Mouse (Mus musculus): ENCODE results near the gene Mlh3. TPM values are rescaled to one million over a fixed set of nuclear protein-coding genes. Genes with fewer than 3 reads are reported as not detected.

Gene Mlh3
- polyA plus RNA-seq, 1 experiment from 2014 or later: 6.7 TPM

DNA sequence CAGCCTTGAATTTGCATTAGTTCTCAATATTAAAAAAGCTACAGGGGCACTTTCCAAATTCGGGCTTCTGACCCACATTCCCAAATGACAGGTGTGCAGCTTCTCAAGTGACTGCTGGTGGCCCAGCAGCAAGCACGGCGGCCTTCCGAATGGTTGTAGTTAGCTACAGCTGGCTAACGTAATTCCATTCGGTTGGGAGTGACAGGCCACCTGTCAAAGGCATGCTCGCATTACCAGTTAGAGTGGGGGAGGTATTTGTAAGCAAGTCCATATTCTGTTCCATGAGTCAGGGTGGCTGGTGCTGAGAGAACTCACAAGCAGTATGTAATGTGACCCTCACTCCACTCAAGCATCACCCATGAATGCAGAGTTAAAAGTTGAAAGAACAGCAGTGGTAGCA, 43.2 kb downstream of the Mlh3 start:
- H3K27ac ChIP-seq (ENCODE audit: low read depth, low read length): no peak overlapping the region
- peaks cover 27% of the 10 kb centered on the region for H3K36me3 ChIP-seq (ENCODE audit: control insufficient read depth, insufficient read depth, low read length)
- H3K27me3 ChIP-seq (ENCODE audit: control insufficient read depth, insufficient read depth, low read length): no peaks in the 10 kb centered on the region
- H3K4me1 ChIP-seq (ENCODE audit: control insufficient read depth, insufficient read depth, low read length): peaks cover 7% of the 10 kb centered on the region
- H3K9me3 ChIP-seq (replicated peaks; ENCODE audit: control insufficient read depth, low read length): no peaks in the 10 kb centered on the region
- 61% methylated on average over 7 of the region's 7 CpGs for WGBS (ENCODE audit: insufficient replicate concordance)
- no peak overlapping the region for H3K4me3 ChIP-seq (ENCODE audit: low read depth, low read length)
- no peak for ATAC-seq (replicated peaks; ENCODE audit: insufficient number of reproducible peaks, low FRiP score, low TSS enrichment)
- H3K4me2 ChIP-seq: no peak overlapping the region
- no peak overlapping the region for H3K9ac ChIP-seq (ENCODE audit: low read depth, low read length)

DNA sequence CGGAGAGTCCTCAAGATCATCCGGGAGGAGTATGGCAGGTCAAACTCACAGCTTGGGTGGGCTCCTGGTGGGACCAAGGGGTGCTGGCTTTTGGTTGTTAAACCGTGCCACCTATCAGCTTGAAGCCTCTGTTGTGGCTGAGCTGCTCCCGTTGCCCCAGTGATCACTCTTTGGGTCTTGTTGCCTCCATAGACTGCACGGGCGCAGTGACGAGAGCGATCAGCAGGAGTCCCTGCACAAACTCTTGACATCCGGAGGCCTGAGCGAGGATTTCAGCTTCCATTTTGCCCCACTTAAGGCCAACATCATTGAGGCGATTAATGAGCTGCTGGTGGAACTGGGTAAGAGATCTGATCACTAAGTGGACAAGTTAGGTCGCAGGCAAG, 50.5 kb downstream of the Mlh3 start:
- no peaks in the 10 kb centered on the region for H3K27me3 ChIP-seq (ENCODE audit: control insufficient read depth, insufficient read depth, low read length)
- ATAC-seq (replicated peaks; ENCODE audit: insufficient number of reproducible peaks, low FRiP score, low TSS enrichment): no peak
- H3K27ac ChIP-seq (ENCODE audit: low read depth, low read length): peak overlapping the region; percentile 32; the same call in 1 of the 2 replicates
- H3K9me3 ChIP-seq (replicated peaks; ENCODE audit: control insufficient read depth, low read length): no peaks in the 10 kb centered on the region
- H3K4me1 ChIP-seq (ENCODE audit: control insufficient read depth, insufficient read depth, low read length): peaks cover 4% of the 10 kb centered on the region; the same call in 1 of the 2 replicates
- peak overlapping the region; percentile 83 for H3K4me2 ChIP-seq
- peak overlapping the region; percentile 93 for H3K4me3 ChIP-seq (ENCODE audit: low read depth, low read length)
- peak overlapping the region; percentile 81 for H3K9ac ChIP-seq (ENCODE audit: low read depth, low read length)
- WGBS (ENCODE audit: insufficient replicate concordance): 3% methylated on average over 12 of the region's 12 CpGs
- H3K36me3 ChIP-seq (ENCODE audit: control insufficient read depth, insufficient read depth, low read length): peaks cover 16% of the 10 kb centered on the region

DNA sequence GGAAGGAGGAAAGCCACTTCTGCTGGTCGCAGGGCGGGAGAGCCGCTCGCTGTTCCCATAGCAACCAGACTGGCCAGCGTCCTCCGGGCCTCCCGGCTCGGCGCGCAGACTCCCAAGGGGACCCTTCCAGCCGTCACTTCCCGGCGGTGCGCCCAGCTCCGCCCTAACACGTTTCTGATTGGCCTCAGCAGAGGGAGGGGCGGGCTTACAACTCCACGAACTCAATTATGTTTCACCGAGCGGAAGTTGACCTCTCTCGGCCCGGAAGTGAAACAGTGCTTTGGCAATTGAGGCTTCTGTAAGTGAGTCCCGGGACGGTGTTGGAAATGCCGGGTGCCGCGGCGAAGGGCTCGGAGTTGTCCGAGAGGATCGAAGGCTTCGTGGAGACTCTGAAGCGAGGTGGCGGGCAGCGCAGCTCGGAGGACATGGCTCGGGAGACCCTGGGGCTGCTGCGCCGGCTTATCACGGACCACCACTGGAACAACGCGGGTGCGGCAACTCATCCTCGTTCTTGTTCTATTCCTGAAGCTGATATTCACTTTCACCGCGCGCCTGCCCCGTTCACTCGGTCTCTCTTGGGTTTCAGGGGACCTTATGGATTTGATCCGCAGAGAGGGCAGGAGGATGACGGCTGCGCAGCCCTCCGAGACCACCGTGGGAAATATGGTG, 51.0 kb downstream of the Mlh3 start, which contains the start of gene Eif2b2:
Gene Eif2b2 (plus strand): TSS at position 246 of the 669 bp plus-strand sequence.
- Histone ChIP-seq H3K9ac (ENCODE audit: low read depth, low read length) (peak within 1 kb of the TSS; percentile 81), H3K4me3 (ENCODE audit: low read depth, low read length) (peak within 1 kb of the TSS; percentile 93), H3K9me3 (replicated peaks; ENCODE audit: control insufficient read depth, low read length) (no peaks in the 10 kb centered on the region), H3K27me3 (ENCODE audit: control insufficient read depth, insufficient read depth, low read length) (no peaks in the 10 kb centered on the region), H3K4me2 (peak within 1 kb of the TSS; percentile 83), H3K36me3 (ENCODE audit: control insufficient read depth, insufficient read depth, low read length) (peaks cover 14% of the 10 kb centered on the region), H3K27ac (ENCODE audit: low read depth, low read length) (peak within 1 kb of the TSS; percentile 32; the same call in 1 of the 2 replicates), H3K4me1 (ENCODE audit: control insufficient read depth, insufficient read depth, low read length) (peaks cover 4% of the 10 kb centered on the region; the same call in 1 of the 2 replicates)
- WGBS (ENCODE audit: insufficient replicate concordance): under 1% methylated on average over 53 of the region's 54 CpGs
- ATAC-seq (replicated peaks; ENCODE audit: insufficient number of reproducible peaks, low FRiP score, low TSS enrichment): peak; percentile 100

DNA sequence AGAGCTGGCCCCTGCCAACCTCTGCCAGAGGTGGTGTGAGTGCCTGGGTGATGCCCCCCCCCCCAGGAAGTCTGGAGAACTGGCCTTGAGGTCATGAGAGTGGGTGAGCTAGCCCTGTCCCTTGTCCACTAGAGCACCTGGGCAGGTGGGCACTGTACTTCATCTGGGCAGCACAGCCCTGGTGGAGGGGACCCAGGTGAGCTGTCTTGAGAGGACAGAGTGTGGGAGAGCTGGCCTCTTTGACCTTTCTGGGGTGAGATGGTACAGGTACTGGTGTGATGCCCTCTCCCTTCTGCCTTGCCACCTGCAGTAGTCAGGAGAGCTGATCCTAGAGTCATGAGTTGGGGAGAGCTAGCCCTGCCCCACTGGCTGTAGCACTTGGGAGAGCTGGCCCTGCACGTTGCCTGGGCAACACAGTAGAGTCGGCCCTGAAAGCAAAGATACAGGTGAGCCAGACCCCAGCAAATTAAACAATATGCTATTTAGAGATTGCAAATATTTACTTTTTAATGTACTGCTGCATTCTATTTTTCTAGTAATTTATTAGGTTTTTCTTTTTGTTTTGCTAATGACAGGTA, 52.6 kb downstream of the Mlh3 start:
- Histone ChIP-seq H3K4me3 (ENCODE audit: low read depth, low read length) (no peak overlapping the region), H3K27me3 (ENCODE audit: control insufficient read depth, insufficient read depth, low read length) (no peaks in the 10 kb centered on the region), H3K27ac (ENCODE audit: low read depth, low read length) (no peak overlapping the region), H3K36me3 (ENCODE audit: control insufficient read depth, insufficient read depth, low read length) (peaks cover 6% of the 10 kb centered on the region; the same call in 1 of the 2 replicates), H3K9me3 (replicated peaks; ENCODE audit: control insufficient read depth, low read length) (no peaks in the 10 kb centered on the region), H3K4me2 (no peak overlapping the region), H3K9ac (ENCODE audit: low read depth, low read length) (no peak overlapping the region), H3K4me1 (ENCODE audit: control insufficient read depth, insufficient read depth, low read length) (peaks cover 4% of the 10 kb centered on the region; the same call in 1 of the 2 replicates)
- WGBS (ENCODE audit: insufficient replicate concordance): 58% methylated on average over 2 of the region's 2 CpGs
- no peak for ATAC-seq (replicated peaks; ENCODE audit: insufficient number of reproducible peaks, low FRiP score, low TSS enrichment)

DNA sequence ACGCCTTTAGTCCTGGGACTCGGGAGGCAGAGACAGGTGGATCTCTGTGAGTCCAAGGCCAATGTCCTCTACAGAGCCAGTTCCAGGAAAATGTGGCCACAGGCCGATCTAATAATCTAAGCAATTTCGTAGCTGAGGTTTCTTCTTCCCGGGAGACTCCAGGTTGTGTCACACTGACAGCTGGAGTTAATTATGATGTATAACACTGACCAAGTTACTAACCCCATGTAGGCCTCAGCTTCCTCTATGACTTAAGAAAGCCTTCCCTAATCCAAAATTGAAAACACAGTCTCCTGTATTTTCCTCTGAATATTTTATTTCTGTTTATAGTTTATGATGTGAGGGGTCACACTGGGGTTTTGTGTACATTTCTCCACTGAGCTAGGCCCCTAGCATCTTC, 55.4 kb downstream of the Mlh3 start:
- peaks cover under 1% of the 10 kb centered on the region; the same call in 1 of the 2 replicates for H3K4me1 ChIP-seq (ENCODE audit: control insufficient read depth, insufficient read depth, low read length)
- H3K36me3 ChIP-seq (ENCODE audit: control insufficient read depth, insufficient read depth, low read length): no peaks in the 10 kb centered on the region
- no peak for ATAC-seq (replicated peaks; ENCODE audit: insufficient number of reproducible peaks, low FRiP score, low TSS enrichment)
- 69% methylated on average over 5 of the region's 5 CpGs for WGBS (ENCODE audit: insufficient replicate concordance)
- H3K4me2 ChIP-seq: no peak overlapping the region
- no peak overlapping the region for H3K4me3 ChIP-seq (ENCODE audit: low read depth, low read length)
- H3K9ac ChIP-seq (ENCODE audit: low read depth, low read length): no peak overlapping the region; the same call in 1 of the 2 replicates
- H3K27me3 ChIP-seq (ENCODE audit: control insufficient read depth, insufficient read depth, low read length): no peaks in the 10 kb centered on the region
- no peaks in the 10 kb centered on the region for H3K9me3 ChIP-seq (replicated peaks; ENCODE audit: control insufficient read depth, low read length)
- no peak overlapping the region for H3K27ac ChIP-seq (ENCODE audit: low read depth, low read length)

DNA sequence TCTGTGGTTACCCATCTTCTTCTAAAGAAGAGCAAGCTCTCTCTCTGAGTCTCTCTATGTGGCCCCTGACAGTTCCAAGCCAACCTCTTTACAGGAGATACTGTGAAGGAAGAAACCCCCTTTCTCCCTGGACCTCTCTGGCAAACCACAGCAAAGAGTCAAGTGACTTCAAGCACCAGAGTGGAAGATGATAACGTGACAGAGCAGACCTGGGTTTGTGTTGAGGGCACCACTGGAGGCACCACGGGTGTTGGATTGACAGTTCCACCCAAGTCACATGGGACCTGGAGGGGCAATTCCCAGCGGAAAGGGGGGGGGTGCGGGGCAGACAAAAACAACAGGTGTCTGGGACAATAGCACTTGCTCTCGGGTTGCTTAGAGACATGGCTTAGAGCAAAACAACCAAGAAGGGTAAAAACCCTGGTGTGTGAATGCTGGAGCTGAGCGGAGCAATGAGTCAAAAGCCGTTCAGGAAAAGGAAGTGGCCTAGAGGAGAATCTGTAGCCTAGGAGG, 61.7 kb downstream of the Mlh3 start:
- H3K9me3 ChIP-seq (replicated peaks; ENCODE audit: control insufficient read depth, low read length): no peaks in the 10 kb centered on the region
- WGBS (ENCODE audit: insufficient replicate concordance): 48% methylated on average over 7 of the region's 7 CpGs
- ATAC-seq (replicated peaks; ENCODE audit: insufficient number of reproducible peaks, low FRiP score, low TSS enrichment): no peak
- H3K4me3 ChIP-seq (ENCODE audit: low read depth, low read length): no peak overlapping the region
- H3K36me3 ChIP-seq (ENCODE audit: control insufficient read depth, insufficient read depth, low read length): no peaks in the 10 kb centered on the region
- H3K27ac ChIP-seq (ENCODE audit: low read depth, low read length): no peak overlapping the region
- no peaks in the 10 kb centered on the region for H3K4me1 ChIP-seq (ENCODE audit: control insufficient read depth, insufficient read depth, low read length)
- H3K27me3 ChIP-seq (ENCODE audit: control insufficient read depth, insufficient read depth, low read length): no peaks in the 10 kb centered on the region
- H3K9ac ChIP-seq (ENCODE audit: low read depth, low read length): no peak overlapping the region
- no peak overlapping the region for H3K4me2 ChIP-seq

DNA sequence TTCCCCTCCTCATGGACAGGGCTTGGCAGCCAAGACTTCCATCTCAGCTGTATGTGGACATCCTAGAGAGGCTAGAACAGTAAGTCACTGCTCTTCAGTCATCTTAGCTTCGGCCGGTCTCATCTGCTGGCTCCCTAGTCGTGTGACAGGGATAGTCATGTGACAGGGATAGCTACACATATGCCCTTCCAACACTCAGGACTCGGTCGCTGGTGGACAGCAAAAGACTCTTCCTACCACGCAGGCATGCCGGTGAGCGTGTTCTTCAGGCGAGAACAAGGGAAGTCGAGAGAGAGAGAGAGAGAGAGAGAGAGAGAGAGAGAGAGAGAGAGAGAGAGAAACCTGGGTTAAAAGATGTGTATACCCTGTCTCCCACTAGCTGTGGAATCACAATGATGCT, 65.0 kb downstream of the Mlh3 start:
- H3K27me3 ChIP-seq (ENCODE audit: control insufficient read depth, insufficient read depth, low read length): no peaks in the 10 kb centered on the region
- no peaks in the 10 kb centered on the region for H3K36me3 ChIP-seq (ENCODE audit: control insufficient read depth, insufficient read depth, low read length)
- H3K4me2 ChIP-seq: no peak overlapping the region
- H3K27ac ChIP-seq (ENCODE audit: low read depth, low read length): no peak overlapping the region
- no peaks in the 10 kb centered on the region for H3K9me3 ChIP-seq (replicated peaks; ENCODE audit: control insufficient read depth, low read length)
- 83% methylated on average over 10 of the region's 10 CpGs for WGBS (ENCODE audit: insufficient replicate concordance)
- no peak overlapping the region for H3K9ac ChIP-seq (ENCODE audit: low read depth, low read length)
- ATAC-seq (replicated peaks; ENCODE audit: insufficient number of reproducible peaks, low FRiP score, low TSS enrichment): no peak
- 0 out of 2 replicates have a peak, but pooled peaks cover 5% of the 10 kb centered on the region for H3K4me1 ChIP-seq (ENCODE audit: control insufficient read depth, insufficient read depth, low read length)
- no peak overlapping the region for H3K4me3 ChIP-seq (ENCODE audit: low read depth, low read length)

DNA sequence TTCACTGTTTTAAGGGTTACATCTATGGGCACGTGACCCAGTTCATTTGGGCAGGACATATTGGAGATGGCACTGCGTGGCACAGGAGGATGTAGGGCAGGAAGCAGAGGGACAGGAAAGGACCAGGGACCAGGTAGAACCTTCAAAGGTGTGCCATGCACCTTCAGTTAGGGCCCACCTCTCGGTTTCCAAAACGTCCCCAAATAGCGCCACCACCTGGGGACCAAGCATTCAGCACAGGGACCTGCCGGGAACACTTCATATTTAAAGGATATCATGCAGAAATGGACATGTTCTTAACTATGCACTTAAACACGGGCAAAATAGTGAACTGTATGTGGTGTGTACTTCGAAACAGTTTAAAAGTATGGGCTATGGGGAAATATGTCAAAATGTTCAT, 66.3 kb downstream of the Mlh3 start:
- ATAC-seq (replicated peaks; ENCODE audit: insufficient number of reproducible peaks, low FRiP score, low TSS enrichment): no peak
- no peaks in the 10 kb centered on the region for H3K36me3 ChIP-seq (ENCODE audit: control insufficient read depth, insufficient read depth, low read length)
- no peaks in the 10 kb centered on the region for H3K9me3 ChIP-seq (replicated peaks; ENCODE audit: control insufficient read depth, low read length)
- 49% methylated on average over 8 of the region's 8 CpGs for WGBS (ENCODE audit: insufficient replicate concordance)
- no peak overlapping the region for H3K9ac ChIP-seq (ENCODE audit: low read depth, low read length)
- 0 out of 2 replicates have a peak, but pooled peaks cover 5% of the 10 kb centered on the region for H3K4me1 ChIP-seq (ENCODE audit: control insufficient read depth, insufficient read depth, low read length)
- H3K27me3 ChIP-seq (ENCODE audit: control insufficient read depth, insufficient read depth, low read length): no peaks in the 10 kb centered on the region
- no peak overlapping the region for H3K27ac ChIP-seq (ENCODE audit: low read depth, low read length)
- no peak overlapping the region for H3K4me3 ChIP-seq (ENCODE audit: low read depth, low read length)
- H3K4me2 ChIP-seq: no peak overlapping the region
